Mouse (Mus musculus) erythroid progenitor cell, adult 5-6 weeks (primary cell): Measurements from ENCODE around the gene Xpa. TPM values are rescaled to one million over a fixed set of nuclear protein-coding genes. Genes with fewer than 3 reads are reported as not detected.
"Not testable (repeated sequence)": the region's sequence is repeated elsewhere in the genome, so short reads cannot be mapped to it uniquely, and the experiment has no call there.

Source experiments
- ATAC-seq: replicated peaks from 2 replicates; pipeline ENCODE4 v1.8.0; 2016; ENCODE audit warnings: moderate number of reproducible peaks, mild to moderate bottlenecking, moderate TSS enrichment, inconsistent platforms; ENCODE audit not compliant: poor library complexity, low FRiP score, severe bottlenecking
- total RNA-seq, 2 experiments: library from RNA; stranded (forward) in 1 of 2; stranded (reverse) in 1 of 2; fragments of 150-400 nt in 1 of 2; fragments of 186-747, 209-891 nt in 1 of 2; gene quantifications; 2 replicates each; pipeline versions ENCODE4 v1.2.3 to v1.2.4; 2015 to 2017; ENCODE audit warnings: low replicate concordance in 2 of 2

The Xpa gene
- total RNA-seq (2015; ENCODE audit: low replicate concordance) (7.9 and 25.6 TPM in 2 replicates), total RNA-seq (2017; ENCODE audit: low replicate concordance) (7.3 and 20.7 TPM in 2 replicates)

DNA sequence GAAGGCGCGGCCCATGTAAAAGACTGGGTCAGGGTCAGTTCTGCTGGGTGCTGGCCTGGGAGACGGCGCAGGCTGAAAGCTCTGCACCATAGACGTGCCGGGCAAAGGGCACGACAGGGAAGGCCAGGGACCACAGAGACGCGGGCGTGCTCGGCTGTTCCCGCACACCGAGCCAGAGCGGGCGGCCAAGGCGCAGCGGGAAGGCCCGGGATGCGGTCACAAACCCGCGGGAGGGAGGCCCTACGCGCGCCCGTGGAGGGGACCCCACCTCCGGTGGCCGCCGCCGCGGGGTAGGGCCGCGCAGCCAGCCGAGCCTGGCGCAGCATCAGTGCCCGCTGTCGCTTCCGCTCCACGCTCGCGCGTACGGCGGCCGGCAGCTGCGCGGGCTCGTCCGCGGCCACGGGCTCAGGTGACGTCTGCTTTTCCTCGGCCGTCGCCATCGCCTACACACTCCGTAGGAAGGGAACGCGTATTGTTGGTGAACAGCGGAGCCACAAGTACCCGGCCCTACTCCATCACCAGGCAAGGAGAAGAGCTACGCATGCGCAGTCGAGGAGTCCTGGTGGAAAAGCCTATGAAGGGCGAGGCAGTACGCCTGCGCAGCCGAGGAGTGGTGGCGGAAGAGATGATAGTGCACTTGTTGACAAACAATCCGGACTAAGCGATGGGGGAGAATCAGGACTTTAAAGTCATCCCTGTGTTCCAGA lies at the start of gene Xpa:
Gene Xpa (minus strand): TSS at position 531 of the 707 bp plus-strand sequence.
- peak; percentile 94 for ATAC-seq

DNA sequence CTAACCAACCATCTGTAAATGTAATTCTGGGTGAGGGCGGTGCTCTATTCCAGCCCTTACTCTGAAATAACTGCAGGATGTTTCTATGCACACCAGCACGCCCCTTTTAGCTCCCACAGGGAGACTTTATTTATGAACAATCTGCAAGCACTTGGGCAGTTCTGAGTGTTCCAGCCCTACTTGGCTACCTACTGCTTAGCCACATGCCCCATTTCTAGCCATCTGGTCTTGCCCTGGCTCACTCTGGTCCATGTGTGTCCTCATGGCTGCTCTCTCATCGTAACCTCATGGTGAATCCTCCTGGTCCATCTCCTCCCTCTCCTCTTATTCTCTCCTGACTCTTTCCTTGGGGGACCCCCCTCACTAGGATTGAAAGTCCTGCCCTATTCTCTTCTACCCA lies 39.8 kb upstream of the Xpa start:
- ATAC-seq, result no peak

DNA sequence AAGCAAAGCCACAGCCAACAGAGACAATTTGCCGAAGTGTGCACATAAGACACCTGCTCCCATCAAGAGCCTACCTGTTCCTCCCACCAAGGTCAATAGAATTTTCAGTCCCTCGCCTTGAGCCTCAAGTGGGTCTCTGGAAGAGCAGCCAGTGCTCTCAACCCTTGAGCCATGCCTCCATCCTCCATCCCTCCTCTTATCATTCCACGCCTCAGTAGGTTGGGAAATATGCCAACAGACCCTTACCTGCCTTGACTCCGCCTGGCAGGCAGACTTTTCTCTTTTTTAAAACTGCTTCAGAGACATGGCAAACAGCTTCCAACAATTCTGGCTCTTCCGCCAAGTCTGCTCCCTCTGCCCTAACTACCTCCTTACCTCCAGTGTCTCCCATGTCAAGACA lies 38.6 kb upstream of the Xpa start:
- ATAC-seq, result no peak

DNA sequence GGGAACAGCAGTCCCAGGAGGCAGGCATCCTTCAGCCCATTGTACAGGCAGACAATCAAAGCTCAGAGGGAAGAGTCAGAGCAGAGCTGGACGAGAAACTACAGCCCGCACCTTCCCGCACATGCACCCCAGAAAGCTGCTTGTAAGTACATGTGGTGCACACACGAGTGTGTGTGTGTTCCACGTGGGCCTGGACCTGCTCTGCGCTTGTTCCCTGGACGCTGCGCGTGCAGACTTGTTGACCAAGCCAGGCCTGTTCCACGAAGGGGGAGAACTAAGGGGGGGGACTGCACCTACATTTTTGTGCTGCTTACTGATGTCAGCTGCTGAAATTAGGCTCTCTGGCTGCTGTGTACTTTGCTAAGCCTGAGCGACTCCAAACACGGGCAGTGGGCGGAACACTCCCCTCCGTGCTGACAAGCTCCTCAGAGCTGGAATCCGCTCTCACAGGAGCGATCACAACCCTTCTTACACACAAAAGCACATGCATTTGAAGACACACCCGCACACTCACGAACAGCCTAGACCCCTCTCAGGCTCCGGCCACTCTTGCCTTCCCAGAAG lies 30.9 kb upstream of the Xpa start:
- no peak for ATAC-seq

DNA sequence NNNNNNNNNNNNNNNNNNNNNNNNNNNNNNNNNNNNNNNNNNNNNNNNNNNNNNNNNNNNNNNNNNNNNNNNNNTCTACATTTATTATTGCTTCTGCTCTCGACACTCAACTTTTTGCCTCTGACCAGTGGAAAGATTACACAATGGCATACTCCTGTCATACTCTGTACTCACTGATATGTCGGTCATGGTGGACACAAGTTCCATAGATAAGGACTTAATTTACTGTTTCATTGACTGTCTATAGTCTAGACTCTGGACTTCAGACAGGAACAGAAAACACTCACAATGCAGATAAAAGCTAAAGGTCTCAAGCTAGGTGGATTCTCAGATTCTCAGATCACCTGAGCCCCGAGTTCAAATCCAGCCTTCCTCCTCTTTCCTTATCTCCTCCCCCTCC lies 25.0 kb upstream of the Xpa start:
- ATAC-seq, result no peak

DNA sequence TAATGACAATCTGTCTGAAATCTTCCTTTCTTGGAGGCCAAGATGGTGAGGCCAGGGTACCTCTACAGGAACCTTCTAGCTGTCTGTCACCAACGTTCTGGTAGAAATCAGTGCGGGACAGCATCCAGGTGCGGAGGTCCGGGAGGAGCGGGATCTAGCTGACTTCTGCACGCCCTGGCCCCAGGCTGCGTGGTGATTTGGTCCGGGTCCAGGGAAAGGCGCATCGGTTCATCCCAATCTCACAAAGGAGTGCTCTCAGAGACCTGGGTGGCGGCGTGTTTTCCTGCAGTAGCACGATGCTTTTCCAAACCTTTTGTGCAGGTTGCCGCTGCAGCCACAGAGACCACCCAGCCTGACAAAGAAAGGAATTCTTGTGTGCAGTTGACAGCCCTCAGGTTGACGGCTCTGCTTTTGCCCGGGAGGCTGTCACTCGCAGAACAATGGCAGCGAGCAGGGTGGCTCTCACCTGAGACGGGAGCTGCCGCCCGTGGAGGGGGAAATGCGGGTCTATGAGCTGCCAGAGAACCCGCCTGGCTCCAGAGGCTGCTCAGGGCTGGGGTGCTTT lies 6.5 kb upstream of the Xpa start:
- ATAC-seq, result no peak

DNA sequence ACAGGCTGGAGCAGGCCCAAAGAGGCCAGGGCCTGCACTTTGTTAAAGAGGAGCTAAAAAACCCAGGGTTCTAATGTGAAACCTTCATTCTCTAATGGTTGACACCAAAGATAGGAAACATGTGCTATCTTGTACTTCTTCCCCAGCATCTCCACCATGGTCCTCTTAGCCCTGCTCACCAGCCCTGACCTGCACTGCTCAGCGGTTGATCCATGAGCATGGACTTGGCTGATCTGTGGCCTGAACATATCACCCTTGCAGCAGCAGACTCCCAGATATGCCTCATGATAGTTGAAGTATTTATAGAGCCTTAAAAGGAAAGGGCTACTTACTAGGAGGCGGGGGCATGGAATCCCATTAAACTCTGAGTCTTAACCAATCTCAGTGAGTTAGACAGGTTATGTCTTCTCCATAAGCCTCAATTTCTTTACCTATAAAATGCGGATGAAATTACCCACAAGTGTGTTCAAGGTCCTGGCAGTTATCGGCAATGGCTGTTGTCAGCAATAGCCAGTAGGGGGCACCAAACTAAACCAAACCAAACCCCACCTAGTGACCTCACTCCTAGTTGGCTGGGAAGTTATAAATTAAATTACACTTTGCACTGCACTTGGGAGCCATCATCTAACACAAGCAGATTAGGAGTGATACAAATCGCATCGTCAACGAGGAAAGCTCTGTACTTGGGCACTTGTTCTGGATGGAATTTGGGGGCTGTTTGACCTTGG lies 5.9 kb upstream of the Xpa start:
- ATAC-seq, result peak; percentile 62

DNA sequence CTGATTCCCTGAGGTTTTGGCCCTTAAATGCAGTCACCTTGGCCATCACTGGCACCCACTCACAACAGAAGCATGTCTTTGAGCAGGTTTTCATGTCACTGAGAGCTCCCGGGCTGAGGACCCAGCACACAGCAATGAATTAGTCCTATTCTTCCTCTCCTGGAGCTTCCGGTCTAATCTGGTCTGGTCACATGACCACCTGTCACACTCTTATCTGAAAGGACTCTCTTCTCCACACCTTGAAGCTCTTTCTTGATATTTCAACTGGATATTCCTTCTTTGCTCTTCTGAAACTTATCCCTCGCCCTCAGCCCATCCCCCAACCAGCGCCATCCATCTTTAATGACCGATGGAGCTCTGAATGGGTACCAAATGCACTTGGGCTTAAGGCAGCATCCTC lies 2.0 kb upstream of the Xpa start:
- no peak for ATAC-seq

DNA sequence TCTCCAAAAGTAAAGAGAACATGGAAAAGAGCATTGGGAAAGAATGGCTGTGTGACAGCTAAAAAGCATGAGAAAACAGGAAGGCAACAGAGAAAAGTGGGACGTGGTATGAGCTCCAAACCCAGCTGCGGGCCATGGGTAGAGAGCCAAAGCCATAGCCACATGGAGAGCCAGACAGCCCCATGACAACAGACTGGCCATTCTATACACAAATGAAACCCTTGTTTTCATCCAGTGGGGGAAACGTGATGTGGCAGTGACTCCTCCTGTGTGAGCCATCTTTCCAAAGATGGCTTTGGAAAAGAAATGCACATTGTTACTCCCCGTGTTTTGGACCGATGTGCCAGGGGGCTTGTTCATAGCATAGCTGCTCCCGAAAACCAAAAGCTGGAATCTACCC lies 402 bp upstream of the Xpa start:
- peak; percentile 66 for ATAC-seq

DNA sequence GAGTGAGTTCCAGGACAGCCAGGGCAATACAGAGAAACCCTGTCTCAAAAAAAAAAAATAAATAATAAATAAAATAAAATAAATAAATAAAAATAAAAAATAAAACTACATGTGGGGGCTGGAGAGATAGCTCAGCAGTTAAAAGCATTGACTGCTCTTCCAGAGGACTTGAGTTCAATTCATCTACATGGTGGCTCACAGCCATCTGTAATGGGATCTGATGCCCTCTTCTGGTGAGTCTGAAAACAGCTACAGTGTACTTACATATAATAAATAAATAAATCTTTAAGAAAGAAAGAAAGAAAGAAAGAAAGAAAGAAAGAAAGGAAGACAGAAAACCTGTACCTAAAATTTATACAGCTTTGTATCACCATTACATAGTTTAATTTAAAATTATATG lies 4.1 kb downstream of the Xpa start:
- ATAC-seq, result not testable (repeated sequence)

DNA sequence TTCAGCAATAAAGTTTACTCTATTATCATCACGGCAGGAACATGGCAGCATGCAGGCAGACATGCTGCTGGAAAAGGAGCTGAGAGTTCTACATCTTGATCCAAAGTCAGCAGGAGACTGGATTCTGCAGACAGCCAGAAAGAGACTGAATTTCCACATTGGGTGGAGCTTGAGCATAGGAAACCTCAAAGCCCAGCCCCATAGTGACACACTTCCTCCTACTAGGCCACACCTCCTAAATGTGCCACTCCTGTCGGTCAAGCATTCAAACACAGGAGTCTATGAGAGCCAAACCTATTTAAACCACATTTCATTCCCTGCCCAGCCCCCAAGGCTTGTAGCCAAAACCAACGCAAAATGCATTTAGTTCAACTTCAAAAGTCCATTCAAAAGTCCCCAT lies 9.6 kb downstream of the Xpa start:
- ATAC-seq, result no peak

DNA sequence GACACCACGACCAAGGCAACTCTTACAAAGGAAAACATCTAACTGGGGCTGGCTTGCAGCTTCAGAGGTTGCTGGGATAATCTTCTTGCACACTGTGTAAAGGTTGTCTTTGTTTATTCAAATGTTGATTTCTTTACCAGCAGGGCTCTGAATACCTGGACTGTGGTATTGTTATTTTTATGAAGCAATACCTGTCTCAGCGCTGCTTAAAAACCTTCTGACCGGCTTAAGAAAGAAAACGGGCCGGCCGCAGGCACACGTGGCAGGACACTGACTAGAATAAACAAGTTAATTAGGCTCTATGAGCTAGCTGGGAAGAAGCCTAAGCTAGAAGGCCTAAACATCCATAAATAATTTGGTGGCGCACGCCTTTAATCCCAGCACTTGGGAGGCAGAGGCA lies 10.2 kb downstream of the Xpa start:
- ATAC-seq, result no peak

DNA sequence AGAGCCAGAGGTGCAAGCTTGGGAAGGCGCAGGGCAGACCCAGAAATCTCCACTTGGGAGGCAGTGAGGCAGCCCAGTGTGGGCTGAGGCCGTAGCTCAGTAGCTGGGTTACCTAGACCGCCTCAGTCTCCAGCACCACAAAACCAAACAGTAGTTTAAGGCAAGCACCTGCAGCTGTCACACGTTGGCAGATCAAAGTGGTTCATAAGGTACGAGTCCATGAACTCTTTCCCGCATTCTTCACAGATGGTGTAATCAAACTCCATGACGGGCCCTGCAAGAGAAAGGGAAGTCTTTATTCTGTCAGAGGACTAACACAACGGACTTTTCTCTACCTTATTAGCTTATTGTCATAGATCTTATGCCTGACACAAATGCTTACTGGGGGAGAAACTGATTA lies 10.7 kb downstream of the Xpa start:
- no peak for ATAC-seq

DNA sequence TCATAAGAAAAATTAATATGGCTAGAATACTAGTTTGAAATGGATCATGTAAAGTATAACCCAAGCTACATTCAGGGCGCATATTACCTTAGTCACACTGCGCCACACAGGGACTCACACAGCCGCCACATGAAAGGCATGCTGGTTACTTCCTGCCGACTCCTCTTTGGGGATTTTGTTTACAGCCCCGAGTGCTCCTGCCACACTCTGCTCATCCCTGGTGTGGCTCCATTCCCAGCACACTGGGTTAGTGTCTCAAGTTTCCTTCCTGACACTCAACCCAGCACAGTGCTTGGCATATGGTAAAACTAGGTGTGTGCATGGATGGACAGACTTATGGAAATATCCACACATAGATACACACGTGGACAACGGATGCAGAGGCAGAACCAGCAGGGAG lies 13.9 kb downstream of the Xpa start:
- no peak for ATAC-seq

DNA sequence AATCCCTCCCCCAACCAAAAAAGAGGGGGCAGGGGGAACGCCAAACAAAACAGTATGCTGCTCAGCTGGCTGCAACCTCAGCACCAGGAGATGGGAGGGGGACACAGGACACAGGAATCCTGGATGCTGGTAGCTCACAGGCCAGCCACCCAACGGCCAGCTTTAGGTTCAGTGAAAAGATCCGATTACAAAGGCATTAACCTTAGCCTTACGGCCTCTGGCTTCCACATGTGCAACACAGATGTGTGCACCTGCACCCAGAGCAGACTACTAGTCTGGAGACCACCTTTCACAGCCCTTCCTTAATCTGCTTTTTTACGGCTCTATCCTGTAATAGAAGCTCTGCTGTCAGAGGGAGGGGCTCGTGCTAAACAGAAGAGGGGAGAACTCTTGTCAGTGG lies 14.9 kb downstream of the Xpa start:
- no peak for ATAC-seq

DNA sequence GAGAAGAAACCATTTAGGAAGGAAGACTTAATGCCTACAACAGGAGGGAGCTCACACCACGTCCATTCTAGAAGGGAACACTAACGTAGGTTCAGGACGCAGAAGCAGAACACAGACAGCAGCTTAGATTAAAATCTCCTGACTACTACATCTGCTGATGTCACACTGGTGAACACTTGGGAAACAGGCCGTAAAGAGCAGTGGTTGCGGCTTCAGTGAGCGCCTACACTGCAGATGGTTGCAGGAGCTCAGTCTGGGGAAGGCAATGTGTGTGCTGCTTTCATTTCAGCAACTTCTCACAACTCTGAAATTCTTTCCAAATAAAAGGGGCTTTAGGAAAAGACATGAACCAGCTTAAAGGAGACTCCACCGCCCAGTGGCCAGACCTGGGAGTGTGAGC lies 18.6 kb downstream of the Xpa start:
- ATAC-seq, result no peak

DNA sequence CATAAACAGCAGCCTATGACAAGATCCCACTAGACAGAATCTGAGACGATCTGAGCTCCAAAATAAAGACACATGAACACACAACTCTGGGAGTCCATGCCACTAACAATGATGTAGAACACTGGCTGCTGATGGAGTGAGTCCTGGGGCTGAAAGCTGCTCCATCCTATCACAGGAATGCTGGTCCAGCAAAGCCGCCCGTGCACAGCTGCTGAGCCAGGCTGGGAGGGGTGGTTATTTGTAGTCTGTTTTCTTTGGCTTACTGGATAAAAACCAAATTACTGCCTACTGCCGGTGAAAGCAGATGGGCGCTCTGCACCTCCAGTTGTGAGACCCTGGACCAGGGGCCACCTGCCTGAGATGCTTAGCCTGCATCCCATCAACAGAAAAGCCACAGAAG lies 19.1 kb downstream of the Xpa start:
- no peak for ATAC-seq

DNA sequence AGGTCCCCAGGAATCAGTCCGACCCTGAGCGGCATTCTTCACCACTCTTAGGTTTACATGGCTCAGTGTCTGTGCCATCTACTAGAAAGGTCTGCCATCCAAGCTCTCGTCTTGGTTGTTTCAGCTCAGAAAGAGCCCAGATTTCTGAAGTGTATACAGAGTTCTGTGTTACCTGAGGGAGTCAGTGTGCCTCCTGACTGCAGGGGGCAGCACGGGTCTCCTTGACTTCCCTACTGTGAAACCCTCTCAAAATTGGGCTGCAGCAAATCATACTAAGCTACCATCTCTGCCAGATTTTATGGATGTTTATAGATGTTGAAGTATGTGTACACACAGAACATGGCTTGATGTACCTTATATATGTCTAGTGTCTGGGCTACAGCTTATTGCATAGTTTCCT lies 19.8 kb downstream of the Xpa start:
- ATAC-seq, result no peak

DNA sequence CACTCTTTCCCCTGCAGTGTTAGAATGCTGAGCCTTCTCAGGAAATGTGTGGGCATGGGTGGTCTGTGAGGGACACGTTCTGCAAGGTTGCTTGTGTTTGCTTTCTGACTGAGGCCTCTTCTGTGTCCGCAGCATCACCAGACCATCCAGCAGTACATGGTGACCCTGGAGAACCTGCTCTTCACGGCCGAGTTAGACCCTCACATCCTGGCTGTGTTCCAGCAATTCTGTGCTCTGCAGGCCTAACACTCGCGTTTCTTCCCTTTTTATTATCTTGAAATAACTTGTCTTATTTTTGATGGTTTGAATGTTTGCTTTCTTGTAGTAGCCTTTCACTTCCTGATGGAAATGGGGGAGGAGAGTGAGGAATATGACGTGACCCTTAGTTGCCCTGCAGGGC lies 24.4 kb downstream of the Xpa start:
- no peak for ATAC-seq

DNA sequence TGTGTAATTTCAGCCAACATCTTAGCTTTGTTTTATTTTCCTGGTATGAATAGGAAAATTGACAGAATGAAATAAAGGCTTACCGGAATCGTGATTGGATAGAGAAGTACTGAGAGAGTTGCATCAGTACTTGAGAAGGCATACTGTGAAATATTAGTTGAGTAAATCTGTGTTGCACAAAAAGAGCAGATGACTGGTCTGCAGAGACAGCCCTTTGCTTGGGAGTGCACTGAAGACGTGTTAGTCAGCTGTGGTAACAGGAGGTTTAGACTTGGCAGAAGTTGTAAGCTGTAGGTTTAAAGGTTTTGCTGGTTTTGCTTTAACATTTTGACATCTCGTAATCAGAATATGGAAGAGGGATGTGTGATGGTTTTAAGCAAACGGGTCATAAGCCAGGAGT lies 30.3 kb downstream of the Xpa start:
- ATAC-seq, result no peak

DNA sequence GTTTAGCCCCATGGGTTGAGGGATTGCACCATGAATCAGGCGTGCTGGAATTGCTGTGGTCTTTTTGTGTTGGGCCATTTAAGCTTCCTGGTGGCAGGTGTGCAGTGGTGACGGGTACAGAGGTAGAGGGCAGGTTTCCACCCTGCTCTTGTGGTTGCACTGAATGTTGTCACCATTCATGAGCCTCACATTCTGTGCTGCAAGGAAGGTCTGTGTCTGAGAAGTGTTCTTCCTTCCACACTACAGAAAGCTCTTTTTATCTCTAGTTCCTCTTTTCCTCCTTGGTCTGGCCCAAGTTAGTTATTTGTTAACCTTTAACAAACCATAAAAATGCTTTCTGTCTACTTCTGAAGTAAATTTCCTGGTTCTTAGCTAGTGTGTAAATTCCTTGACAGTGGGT lies 32.1 kb downstream of the Xpa start:
- ATAC-seq, result no peak
